In genomic region chr12:102566951-102567350, GRCm38 (mm10) we compare ENCODE assay signal across 17 mouse cellular contexts. TPM values are rescaled to one million over a fixed set of nuclear protein-coding genes. Genes with fewer than 3 reads are reported as not detected.
"Had no signal": no experiment of that assay in that cellular context is flagged by ENCODE, and none has a peak within 500 bp of the region (broad histone marks: within the 10 kb centered on the region; RNA-seq: fewer than 3 reads in every experiment).

No protein-coding gene starts in this region.

- H3K4me3 ChIP-seq: layer of hippocampus, adult 2 months; limb, embryonic 10.5 days; liver, embryonic 15.5 days; midbrain, embryonic 12.5 days; myocyte had no signal

- H3K9ac ChIP-seq: liver, embryonic 15.5 days; midbrain, embryonic 12.5 days had no signal

- H3K36me3 ChIP-seq: liver, embryonic 15.5 days; midbrain, embryonic 12.5 days had no signal

- H3K27me3 ChIP-seq: liver, embryonic 15.5 days; midbrain, embryonic 12.5 days had no signal

- H3K4me1 ChIP-seq: midbrain, embryonic 12.5 days had no signal

- ATAC-seq: lung, postnatal 0 days had no signal

- H3K9me3 ChIP-seq: limb, embryonic 10.5 days; liver, embryonic 15.5 days; midbrain, embryonic 12.5 days had no signal

- H3K4me2 ChIP-seq: liver, embryonic 11.5 days; liver, embryonic 15.5 days; midbrain, embryonic 12.5 days had no signal

- H3K27ac ChIP-seq: layer of hippocampus, adult 2 months; limb, embryonic 10.5 days; liver, embryonic 15.5 days; midbrain, embryonic 12.5 days had no signal

- DNase-seq: kidney, postnatal 10 days; kidney, postnatal 4 days; lung, adult 2 months; lung, postnatal 36 days; right cerebral cortex, postnatal 4 days; spleen, adult 18-20 months; thymus, adult 18-20 months; thymus, postnatal 14 days had no signal

RNA-seq across cellular contexts. Expression of gene Chga, which starts 12.2 kb away (rescaled TPM):
- total RNA-seq: megakaryocyte, adult 5-6 weeks; neutrophil, adult 5-6 weeks had no signal
- polyA plus RNA-seq: myocyte had no signal
